Mouse (Mus musculus) liver, embryonic 15.5 days (tissue): Measurements from ENCODE around the gene Pias4. TPM values are rescaled to one million over a fixed set of nuclear protein-coding genes. Genes with fewer than 3 reads are reported as not detected.
A peak's percentile ranks its signal among the peaks of the same experiment; 100 is the strongest.

Experiments
- ATAC-seq: fragments of 200-750 bp; cut with Nextera tagmentation; 2 replicates; pipeline ENCODE4 v1.8.0; 2017; ENCODE audit warnings: moderate number of reproducible peaks, mild to moderate bottlenecking, moderate library complexity; ENCODE audit not compliant: insufficient read depth
- H3K27ac ChIP-seq: fragments of 300-500 bp; sonication (generic); replicated peaks from 2 replicates; pipeline ENCODE4 v1.5.1; 2015; ENCODE audit warnings: mild to moderate bottlenecking, inconsistent platforms
- H3K27me3 ChIP-seq: fragments of 300-500 bp; sonication (generic); 2 replicates; pipeline ENCODE4 v1.6.1; 2015; ENCODE audit warnings: mild to moderate bottlenecking, inconsistent platforms
- H3K36me3 ChIP-seq: fragments of 300-500 bp; sonication (generic); replicated peaks from 2 replicates; pipeline ENCODE4 v1.6.1; 2015; ENCODE audit warnings: moderate library complexity, mild to moderate bottlenecking, inconsistent platforms
- H3K4me1 ChIP-seq: fragments of 300-500 bp; sonication (generic); replicated peaks from 2 replicates; pipeline ENCODE4 v1.6.1; 2015; ENCODE audit warnings: inconsistent platforms
- H3K4me2 ChIP-seq: fragments of 300-500 bp; sonication (generic); 2 replicates; pipeline ENCODE4 v1.6.1; 2015; ENCODE audit warnings: moderate library complexity, mild to moderate bottlenecking, inconsistent platforms
- H3K4me3 ChIP-seq: fragments of 300-500 bp; sonication (generic); replicated peaks from 2 replicates; pipeline ENCODE4 v1.5.1; 2015; ENCODE audit warnings: mild to moderate bottlenecking, inconsistent platforms
- H3K9ac ChIP-seq: fragments of 300-500 bp; sonication (generic); 2 replicates; pipeline ENCODE4 v1.6.1; 2015; ENCODE audit warnings: moderate library complexity, mild to moderate bottlenecking, inconsistent platforms
- H3K9me3 ChIP-seq: fragments of 300-500 bp; sonication (generic); replicated peaks from 2 replicates; pipeline ENCODE4 v1.6.1; 2016; ENCODE audit warnings: inconsistent platforms
- WGBS: fragments of 180-500 bp; shearing (Covaris S2); methylation state at CpG from one replicate; pipeline ENCODE4 v1.1.7; 2015; ENCODE audit warnings: mixed read lengths; ENCODE audit not compliant: insufficient replicate concordance; 5-methylcytosine and 5-hydroxymethylcytosine counted together
- polyA plus RNA-seq: library from polyadenylated mRNA; unstranded; fragments of >200 nt; fragmentation: Nextera tagmentation; extraction: Ambion mirVana; gene quantifications from 2 replicates; pipeline ENCODE4 v1.2.1, GENCODE M21; 2015

Pias4 gene
- polyA plus RNA-seq, 1 experiment from 2014 or later: 26.0 TPM

DNA sequence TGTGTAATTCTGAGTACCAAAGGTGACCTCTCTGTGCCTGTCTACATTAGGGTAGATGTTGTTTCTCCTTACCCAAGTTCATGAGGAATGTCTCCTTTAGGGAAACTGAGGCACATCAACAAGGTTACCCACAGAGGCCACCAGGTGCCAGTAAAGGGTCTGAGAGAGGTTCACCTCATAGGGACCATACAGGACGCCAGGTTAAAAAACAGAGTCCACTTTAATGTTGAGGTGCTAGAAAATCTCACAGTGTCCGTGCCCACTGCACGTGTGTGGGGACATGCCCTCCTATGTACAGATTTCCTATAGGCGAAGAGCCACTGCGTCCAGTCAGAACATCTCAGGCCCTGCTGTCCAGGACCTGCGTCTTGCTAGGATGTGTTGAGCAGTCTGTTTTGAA is 31.3 kb upstream of the Pias4 start:
- Histone ChIP-seq H3K27me3 (peaks cover 56% of the 10 kb centered on the region), H3K4me2 (no peak overlapping the region), H3K4me1 (peaks cover 26% of the 10 kb centered on the region), H3K9ac (no peak overlapping the region), H3K27ac (no peak overlapping the region), H3K9me3 (no peaks in the 10 kb centered on the region), H3K36me3 (no peaks in the 10 kb centered on the region), H3K4me3 (no peak overlapping the region)
- ATAC-seq: no peak
- 69% methylated on average over 6 of the region's 6 CpGs for WGBS

- Histone ChIP-seq H3K27ac (no peak overlapping the region), H3K27me3 (peaks cover 64% of the 10 kb centered on the region), H3K36me3 (no peaks in the 10 kb centered on the region), H3K4me1 (peaks cover 24% of the 10 kb centered on the region), H3K9ac (no peak overlapping the region), H3K9me3 (no peaks in the 10 kb centered on the region), H3K4me3 (no peak overlapping the region), H3K4me2 (no peak overlapping the region)
- 2% methylated on average over 9 of the region's 9 CpGs for WGBS
- no peak for ATAC-seq
Observed at GRCm38 (mm10) chr10:81198230-81198629, 30.5 kb upstream of the Pias4 start.

GRCm38 (mm10) chr10:81197305-81197704 is 29.6 kb upstream of the Pias4 start:
- no peak overlapping the region for H3K27ac ChIP-seq
- peaks cover 73% of the 10 kb centered on the region for H3K27me3 ChIP-seq
- no peak overlapping the region for H3K4me2 ChIP-seq
- H3K9me3 ChIP-seq: no peaks in the 10 kb centered on the region
- 42% methylated on average over 6 of the region's 6 CpGs for WGBS
- no peak overlapping the region for H3K4me3 ChIP-seq
- peaks cover 24% of the 10 kb centered on the region for H3K4me1 ChIP-seq
- no peak overlapping the region for H3K9ac ChIP-seq
- no peaks in the 10 kb centered on the region for H3K36me3 ChIP-seq
- ATAC-seq: no peak

GRCm38 (mm10) chr10:81196470-81197065 is 28.8 kb upstream of the Pias4 start:
- Histone ChIP-seq H3K4me3 (no peak overlapping the region), H3K9ac (no peak overlapping the region), H3K36me3 (no peaks in the 10 kb centered on the region), H3K4me2 (no peak overlapping the region), H3K27me3 (peaks cover 73% of the 10 kb centered on the region), H3K9me3 (no peaks in the 10 kb centered on the region), H3K4me1 (peaks cover 30% of the 10 kb centered on the region), H3K27ac (no peak overlapping the region)
- 49% methylated on average over 11 of the region's 11 CpGs for WGBS
- no peak for ATAC-seq

GRCm38 (mm10) chr10:81195300-81195699 is 27.6 kb upstream of the Pias4 start:
- H3K4me1 ChIP-seq: peaks cover 43% of the 10 kb centered on the region
- no peak overlapping the region for H3K4me3 ChIP-seq
- H3K9me3 ChIP-seq: no peaks in the 10 kb centered on the region
- WGBS: 47% methylated on average over 4 of the region's 4 CpGs
- no peak for ATAC-seq
- peaks cover 9% of the 10 kb centered on the region for H3K36me3 ChIP-seq
- no peak overlapping the region for H3K4me2 ChIP-seq
- H3K27ac ChIP-seq: no peak overlapping the region
- H3K9ac ChIP-seq: no peak overlapping the region
- peaks cover 73% of the 10 kb centered on the region for H3K27me3 ChIP-seq

DNA sequence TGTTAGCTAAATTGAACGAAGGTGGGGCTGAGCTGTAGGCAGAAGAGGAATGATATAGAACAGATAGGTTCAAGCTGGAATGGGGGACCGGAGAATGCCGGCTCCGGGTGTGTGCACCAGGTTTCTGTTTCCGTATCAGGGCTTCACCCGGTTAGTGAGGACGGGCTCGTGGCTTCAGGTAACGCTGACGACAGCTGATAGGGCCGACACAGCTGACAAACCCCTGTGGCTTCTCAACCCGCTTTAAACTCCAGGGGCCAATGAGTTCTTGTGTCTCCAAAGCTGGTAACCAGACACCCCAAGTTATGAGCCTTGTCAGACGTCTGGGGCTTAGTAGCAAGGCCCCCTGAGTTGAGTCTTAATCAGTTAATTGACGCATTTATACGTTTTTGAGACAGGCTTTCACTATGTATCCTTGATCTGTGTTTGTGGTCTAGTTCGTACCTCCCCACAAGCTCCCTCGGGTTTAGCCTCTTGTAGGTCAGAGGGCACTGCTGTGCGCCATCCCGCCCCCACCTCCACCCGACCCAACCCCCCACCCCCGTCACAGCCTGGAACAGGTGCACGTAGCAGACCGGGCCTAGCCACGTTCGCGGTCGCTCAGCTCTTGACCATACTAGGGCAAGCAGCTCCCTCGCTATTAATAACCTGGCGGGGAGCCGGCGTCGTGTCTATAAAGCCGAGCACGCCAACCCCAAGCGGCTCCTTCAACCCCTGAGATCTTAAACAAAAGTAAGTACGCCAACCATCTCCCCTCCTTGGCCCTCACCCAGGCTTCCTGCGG is 26.5 kb upstream of the Pias4 start:
- no peak overlapping the region for H3K27ac ChIP-seq
- H3K9ac ChIP-seq: no peak overlapping the region
- H3K27me3 ChIP-seq: peaks cover 62% of the 10 kb centered on the region
- peaks cover 49% of the 10 kb centered on the region for H3K4me1 ChIP-seq
- WGBS: 9% methylated on average over 37 of the region's 37 CpGs
- H3K9me3 ChIP-seq: no peaks in the 10 kb centered on the region
- peak overlapping the region; percentile 44 for H3K4me2 ChIP-seq
- ATAC-seq: no peak
- H3K36me3 ChIP-seq: peaks cover 16% of the 10 kb centered on the region
- H3K4me3 ChIP-seq: peak overlapping the region; percentile 10; the same call in 1 of the 2 replicates

GRCm38 (mm10) chr10:81192968-81193501 is 25.3 kb upstream of the Pias4 start:
- Histone ChIP-seq H3K27me3 (peaks cover 55% of the 10 kb centered on the region), H3K4me3 (peak overlapping the region; percentile 69), H3K4me1 (peaks cover 49% of the 10 kb centered on the region), H3K27ac (peak overlapping the region; percentile 86), H3K4me2 (peak overlapping the region; percentile 89), H3K36me3 (peaks cover 25% of the 10 kb centered on the region), H3K9ac (peak overlapping the region; percentile 71), H3K9me3 (no peaks in the 10 kb centered on the region)
- WGBS: 4% methylated on average over 19 of the region's 19 CpGs
- peak; percentile 9; the same call in 1 of the 2 replicates for ATAC-seq

DNA sequence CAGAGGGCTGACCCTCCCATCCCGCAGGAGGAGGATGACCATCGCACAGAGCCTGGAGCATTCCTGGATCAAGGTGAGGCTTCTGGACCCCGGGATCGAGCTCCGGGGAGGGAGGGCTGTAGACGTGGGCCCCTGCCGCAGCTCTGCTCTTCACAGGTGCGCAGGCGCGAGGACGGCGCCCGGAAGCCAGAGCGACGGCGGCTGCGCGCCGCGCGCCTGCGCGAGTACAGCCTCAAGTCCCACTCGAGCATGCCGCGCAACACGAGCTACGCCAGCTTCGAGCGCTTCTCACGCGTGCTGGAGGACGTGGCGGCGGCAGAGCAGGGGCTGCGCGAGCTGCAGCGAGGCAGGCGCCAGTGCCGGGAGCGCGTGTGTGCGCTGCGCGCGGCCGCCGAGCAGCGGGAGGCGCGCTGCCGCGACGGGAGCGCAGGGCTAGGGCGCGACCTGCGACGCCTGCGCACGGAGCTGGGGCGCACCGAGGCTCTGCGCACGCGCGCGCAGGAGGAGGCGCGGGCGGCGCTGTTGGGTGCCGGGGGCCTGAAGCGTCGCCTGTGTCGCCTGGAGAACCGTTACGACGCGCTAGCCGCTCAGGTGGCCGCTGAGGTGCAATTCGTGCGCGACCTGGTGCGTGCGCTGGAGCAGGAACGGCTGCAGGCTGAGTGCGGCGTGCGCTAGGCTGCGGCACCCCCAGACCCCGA is 24.7 kb upstream of the Pias4 start:
- Histone ChIP-seq H3K4me1 (peaks cover 49% of the 10 kb centered on the region), H3K4me3 (peak overlapping the region; percentile 69), H3K9ac (peak overlapping the region; percentile 71), H3K27ac (peak overlapping the region; percentile 86), H3K36me3 (peaks cover 27% of the 10 kb centered on the region), H3K9me3 (no peaks in the 10 kb centered on the region), H3K4me2 (peak overlapping the region; percentile 89), H3K27me3 (peaks cover 51% of the 10 kb centered on the region)
- under 1% methylated on average over 93 of the region's 93 CpGs for WGBS
- ATAC-seq: peak; percentile 82

GRCm38 (mm10) chr10:81191342-81191982 is 23.7 kb upstream of the Pias4 start:
- no peak overlapping the region for H3K9ac ChIP-seq
- 0 out of 2 replicates have a peak overlapping the region, but pooled peaks have one; percentile 16 for H3K27ac ChIP-seq
- H3K4me1 ChIP-seq: peaks cover 49% of the 10 kb centered on the region
- peaks cover 41% of the 10 kb centered on the region for H3K27me3 ChIP-seq
- 59% methylated on average over 18 of the region's 18 CpGs for WGBS
- peaks cover 36% of the 10 kb centered on the region for H3K36me3 ChIP-seq
- peak overlapping the region; percentile 89 for H3K4me2 ChIP-seq
- H3K9me3 ChIP-seq: no peaks in the 10 kb centered on the region
- H3K4me3 ChIP-seq: no peak overlapping the region
- ATAC-seq: no peak

DNA sequence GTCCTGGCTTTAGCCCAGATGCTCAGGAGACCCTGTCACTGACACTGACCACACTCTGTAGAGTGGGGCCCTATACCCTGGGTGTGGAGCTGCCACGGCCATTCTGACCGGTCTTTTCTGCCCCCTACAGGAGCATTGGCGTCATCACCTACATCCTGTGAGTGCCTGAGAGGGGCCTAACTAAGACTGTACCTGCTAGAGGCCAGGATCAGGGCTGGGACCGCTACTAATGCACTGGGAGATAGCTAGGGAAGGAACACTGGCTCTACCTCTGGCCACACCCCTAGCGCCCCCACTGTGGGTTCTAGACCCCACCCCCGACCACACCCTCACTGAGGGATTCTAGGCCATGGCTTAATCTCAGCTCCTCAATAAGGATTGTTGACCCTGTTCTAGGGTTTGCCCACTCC is 23.2 kb upstream of the Pias4 start:
- H3K4me2 ChIP-seq: no peak overlapping the region
- peaks cover 38% of the 10 kb centered on the region for H3K36me3 ChIP-seq
- 35% methylated on average over 6 of the region's 6 CpGs for WGBS

More for the DNA sequence above, 23.2 kb upstream of the Pias4 start:
- no peaks in the 10 kb centered on the region for H3K9me3 ChIP-seq
- peaks cover 49% of the 10 kb centered on the region for H3K4me1 ChIP-seq
- no peak for ATAC-seq
- no peak overlapping the region for H3K4me3 ChIP-seq
- 0 out of 2 replicates have a peak overlapping the region, but pooled peaks have one; percentile 16 for H3K27ac ChIP-seq
- H3K9ac ChIP-seq: no peak overlapping the region
- H3K27me3 ChIP-seq: peaks cover 36% of the 10 kb centered on the region
